Mouse (Mus musculus) layer of hippocampus, adult 11-12 months (tissue): ENCODE results near the gene Clk1.
"Not testable (repeated sequence)": the region's sequence is repeated elsewhere in the genome, so short reads cannot be mapped to it uniquely, and the experiment has no call there.

Experiments used
- DNase-seq: peaks from one replicate; pipeline ENCODE4 v3.0.0; 2022; ENCODE audit warnings: low spot score

Gene Clk1

GRCm38 (mm10) chr1:58407321-58407720 lies 16.5 kb downstream of the Clk1 start:
- no peak for DNase-seq

- no peak for DNase-seq
These were observed 20.1 kb downstream of the Clk1 start for GRCm38 (mm10) chr1:58403745-58404144.

GRCm38 (mm10) chr1:58401396-58401795 lies 22.5 kb downstream of the Clk1 start:
- DNase-seq, result no peak

GRCm38 (mm10) chr1:58397731-58398130 lies 26.1 kb downstream of the Clk1 start:
- DNase-seq, result no peak

GRCm38 (mm10) chr1:58396179-58396578 lies 27.7 kb downstream of the Clk1 start:
- no peak for DNase-seq

GRCm38 (mm10) chr1:58395341-58395740 lies 28.5 kb downstream of the Clk1 start:
- no peak for DNase-seq

GRCm38 (mm10) chr1:58393284-58394195 lies 30.3 kb downstream of the Clk1 start:
- peak; percentile 28 for DNase-seq

GRCm38 (mm10) chr1:58392652-58393283 lies 31.1 kb downstream of the Clk1 start, which contains the start of gene Bzw1:
Bzw1 (plus strand) TSS chr1:58392898.
- DNase-seq, result peak; percentile 92

GRCm38 (mm10) chr1:58392268-58392651 lies 31.6 kb downstream of the Clk1 start:
- DNase-seq, result no peak

- DNase-seq, result no peak
These were observed 32.2 kb downstream of the Clk1 start for GRCm38 (mm10) chr1:58391421-58392267.

GRCm38 (mm10) chr1:58382586-58383281 lies 41.1 kb downstream of the Clk1 start:
- no peak for DNase-seq

GRCm38 (mm10) chr1:58375574-58376147 lies 48.2 kb downstream of the Clk1 start:
- DNase-seq, result no peak

- DNase-seq, result not testable (repeated sequence)
These were observed 49.6 kb downstream of the Clk1 start for GRCm38 (mm10) chr1:58374266-58374665.

GRCm38 (mm10) chr1:58369716-58370115 lies 54.1 kb downstream of the Clk1 start:
- DNase-seq, result no peak

GRCm38 (mm10) chr1:58366737-58367471 lies 57.0 kb downstream of the Clk1 start:
- no peak for DNase-seq

- no peak for DNase-seq
These were observed 58.0 kb downstream of the Clk1 start for GRCm38 (mm10) chr1:58365829-58366228.

- no peak for DNase-seq
These were observed 59.3 kb downstream of the Clk1 start for GRCm38 (mm10) chr1:58364551-58364950.

- no peak for DNase-seq
These were observed 61.6 kb downstream of the Clk1 start for GRCm38 (mm10) chr1:58362296-58362695.
